Mouse (Mus musculus): ENCODE data around the gene Prkrip1. TPM values are rescaled to one million over a fixed set of nuclear protein-coding genes. Genes with fewer than 3 reads are reported as not detected.

Gene Prkrip1
- polyA plus RNA-seq (2015; fragmentation: Nextera tagmentation; extraction: Ambion mirVana) = 68.4 and 70.2 TPM in 2 replicates

- peak; percentile 88 for ATAC-seq
- Histone ChIP-seq H3K36me3 (peaks cover 35% of the 10 kb centered on the region), H3K4me2 (replicated peaks) (peak within 1 kb of the TSS; percentile 86), H3K4me1 (replicated peaks) (peaks cover 17% of the 10 kb centered on the region), H3K4me3 (replicated peaks) (peak within 1 kb of the TSS; percentile 99), H3K9ac (replicated peaks) (peak within 1 kb of the TSS; percentile 95), H3K9me3 (no peaks in the 10 kb centered on the region), H3K27ac (peak within 1 kb of the TSS; percentile 81), H3K27me3 (no peaks in the 10 kb centered on the region)
- under 1% methylated on average over 62 of the region's 62 CpGs for WGBS
These were observed at the start of gene Prkrip1 for GRCm38 (mm10) chr5:136198474-136199391. TSS of gene Prkrip1 (minus strand) at chr5:136198963.

- no peaks in the 10 kb centered on the region for H3K27me3 ChIP-seq
- no peak overlapping the region for H3K9ac ChIP-seq (replicated peaks)
- no peaks in the 10 kb centered on the region for H3K9me3 ChIP-seq
- H3K4me1 ChIP-seq (replicated peaks) = peaks cover 13% of the 10 kb centered on the region
- H3K4me2 ChIP-seq (replicated peaks) = no peak overlapping the region
- H3K27ac ChIP-seq = no peak overlapping the region
- H3K36me3 ChIP-seq = peaks cover 28% of the 10 kb centered on the region
- no peak for ATAC-seq
- WGBS = 67% methylated on average over 6 of the region's 6 CpGs
- no peak overlapping the region for H3K4me3 ChIP-seq (replicated peaks)
These were observed 49.7 kb upstream of the Prkrip1 start for GRCm38 (mm10) chr5:136248441-136248840.

GRCm38 (mm10) chr5:136246452-136246838 is 47.7 kb upstream of the Prkrip1 start, which contains the start of gene Sh2b2:
TSS of gene Sh2b2 (minus strand) at chr5:136246556.
- Histone ChIP-seq H3K9me3 (no peaks in the 10 kb centered on the region), H3K9ac (replicated peaks) (peak within 1 kb of the TSS; percentile 86), H3K4me3 (replicated peaks) (peak within 1 kb of the TSS; percentile 77), H3K4me1 (replicated peaks) (peaks cover 31% of the 10 kb centered on the region), H3K4me2 (replicated peaks) (peak within 1 kb of the TSS; percentile 81), H3K27ac (peak within 1 kb of the TSS; percentile 93), H3K27me3 (no peaks in the 10 kb centered on the region), H3K36me3 (peaks cover 22% of the 10 kb centered on the region)
- 86% methylated on average over 2 of the region's 2 CpGs for WGBS
- ATAC-seq = no peak

- peak overlapping the region; percentile 93 for H3K27ac ChIP-seq
- peak overlapping the region; percentile 81 for H3K4me2 ChIP-seq (replicated peaks)
- 16% methylated on average over 15 of the region's 15 CpGs for WGBS
- ATAC-seq = peak; percentile 4
- H3K9ac ChIP-seq (replicated peaks) = peak overlapping the region; percentile 86
- H3K36me3 ChIP-seq = peaks cover 15% of the 10 kb centered on the region
- no peaks in the 10 kb centered on the region for H3K27me3 ChIP-seq
- no peaks in the 10 kb centered on the region for H3K9me3 ChIP-seq
- H3K4me3 ChIP-seq (replicated peaks) = peak overlapping the region; percentile 77
- H3K4me1 ChIP-seq (replicated peaks) = peaks cover 37% of the 10 kb centered on the region
These were observed 47.0 kb upstream of the Prkrip1 start for GRCm38 (mm10) chr5:136245541-136246451.

- peak; percentile 82 for ATAC-seq
- H3K27me3 ChIP-seq = no peaks in the 10 kb centered on the region
- under 1% methylated on average over 46 of the region's 57 CpGs for WGBS
- peak overlapping the region; percentile 93 for H3K27ac ChIP-seq
- H3K9me3 ChIP-seq = no peaks in the 10 kb centered on the region
- H3K9ac ChIP-seq (replicated peaks) = peak overlapping the region; percentile 86
- H3K36me3 ChIP-seq = peaks cover 7% of the 10 kb centered on the region
- peak overlapping the region; percentile 81 for H3K4me2 ChIP-seq (replicated peaks)
- peaks cover 46% of the 10 kb centered on the region for H3K4me1 ChIP-seq (replicated peaks)
- peak overlapping the region; percentile 77 for H3K4me3 ChIP-seq (replicated peaks)
These were observed 46.2 kb upstream of the Prkrip1 start for GRCm38 (mm10) chr5:136244762-136245540.

- WGBS = under 1% methylated on average over 62 of the region's 67 CpGs
- no peaks in the 10 kb centered on the region for H3K27me3 ChIP-seq
- peaks cover 6% of the 10 kb centered on the region; the same call in 1 of the 2 replicates for H3K36me3 ChIP-seq
- H3K4me3 ChIP-seq (replicated peaks) = peak overlapping the region; percentile 77
- peak overlapping the region; percentile 93 for H3K27ac ChIP-seq
- H3K9ac ChIP-seq (replicated peaks) = peak overlapping the region; percentile 86
- H3K4me1 ChIP-seq (replicated peaks) = peaks cover 46% of the 10 kb centered on the region
- H3K4me2 ChIP-seq (replicated peaks) = peak overlapping the region; percentile 81
- no peaks in the 10 kb centered on the region for H3K9me3 ChIP-seq
- peak; percentile 74 for ATAC-seq
These were observed 45.3 kb upstream of the Prkrip1 start for GRCm38 (mm10) chr5:136243851-136244761.

GRCm38 (mm10) chr5:136241161-136241560 is 42.4 kb upstream of the Prkrip1 start:
- Histone ChIP-seq H3K4me3 (replicated peaks) (no peak overlapping the region), H3K27me3 (no peaks in the 10 kb centered on the region), H3K36me3 (no peaks in the 10 kb centered on the region), H3K9ac (replicated peaks) (peak overlapping the region; percentile 32; the same call in 1 of the 2 replicates), H3K4me1 (replicated peaks) (peaks cover 66% of the 10 kb centered on the region), H3K9me3 (no peaks in the 10 kb centered on the region), H3K4me2 (replicated peaks) (0 out of 2 replicates have a peak overlapping the region, but pooled peaks have one; percentile 2), H3K27ac (no peak overlapping the region)
- no peak for ATAC-seq
- 84% methylated on average over 6 of the region's 6 CpGs for WGBS

GRCm38 (mm10) chr5:136240381-136240780 is 41.6 kb upstream of the Prkrip1 start:
- no peaks in the 10 kb centered on the region for H3K36me3 ChIP-seq
- peaks cover 61% of the 10 kb centered on the region for H3K4me1 ChIP-seq (replicated peaks)
- ATAC-seq = no peak
- no peak overlapping the region for H3K4me3 ChIP-seq (replicated peaks)
- H3K4me2 ChIP-seq (replicated peaks) = no peak overlapping the region
- 0 out of 2 replicates have a peak overlapping the region, but pooled peaks have one; percentile 2 for H3K9ac ChIP-seq (replicated peaks)
- WGBS = 58% methylated on average over 1 of the region's 1 CpGs
- H3K27me3 ChIP-seq = no peaks in the 10 kb centered on the region
- no peaks in the 10 kb centered on the region for H3K9me3 ChIP-seq
- H3K27ac ChIP-seq = no peak overlapping the region

- peak overlapping the region; percentile 55 for H3K9ac ChIP-seq (replicated peaks)
- H3K9me3 ChIP-seq = no peaks in the 10 kb centered on the region
- no peaks in the 10 kb centered on the region for H3K27me3 ChIP-seq
- peaks cover 55% of the 10 kb centered on the region for H3K4me1 ChIP-seq (replicated peaks)
- ATAC-seq = 0 out of 2 replicates have a peak, but pooled peaks have one; percentile 12
- peak overlapping the region; percentile 59 for H3K4me2 ChIP-seq (replicated peaks)
- no peak overlapping the region for H3K27ac ChIP-seq
- under 1% methylated on average over 19 of the region's 19 CpGs for WGBS
- H3K4me3 ChIP-seq (replicated peaks) = peak overlapping the region; percentile 34
- H3K36me3 ChIP-seq = no peaks in the 10 kb centered on the region
These were observed 38.8 kb upstream of the Prkrip1 start for GRCm38 (mm10) chr5:136237607-136238006.

GRCm38 (mm10) chr5:136236611-136237010 is 37.8 kb upstream of the Prkrip1 start:
- no peak for ATAC-seq
- Histone ChIP-seq H3K9ac (replicated peaks) (no peak overlapping the region), H3K36me3 (peaks cover 6% of the 10 kb centered on the region)

More at GRCm38 (mm10) chr5:136236611-136237010, 37.8 kb upstream of the Prkrip1 start:
- H3K4me1 ChIP-seq (replicated peaks) = peaks cover 47% of the 10 kb centered on the region
- H3K9me3 ChIP-seq = no peaks in the 10 kb centered on the region
- H3K27me3 ChIP-seq = 0 out of 2 replicates have a peak, but pooled peaks cover 3% of the 10 kb centered on the region
- no peak overlapping the region for H3K4me3 ChIP-seq (replicated peaks)
- 82% methylated on average over 5 of the region's 5 CpGs for WGBS
- H3K27ac ChIP-seq = no peak overlapping the region
- no peak overlapping the region for H3K4me2 ChIP-seq (replicated peaks)

All from midbrain, embryonic 13.5 days (tissue).